Mouse (Mus musculus): ENCODE measurements around the gene Sord. TPM values are rescaled to one million over a fixed set of nuclear protein-coding genes. Genes with fewer than 3 reads are reported as not detected.

Gene Sord
- total and polyA plus RNA-seq, 2 experiments from 2014 or later: 19.7 to 21.2 TPM

GRCm38 (mm10) chr2:122297271-122298095 lies 62.9 kb downstream of the Sord start:
- H3K27me3 ChIP-seq (ENCODE audit: insufficient read depth, low read length): peaks cover 51% of the 10 kb centered on the region
- H3K9ac ChIP-seq: no peak overlapping the region
- no peak for TF ChIP-seq CTCF (IDR thresholded peaks at IDR 0.05; ENCODE audit: low read depth)
- peak overlapping the region; percentile 23 for H3K4me2 ChIP-seq (ENCODE audit: low read depth)
- H3K9me3 ChIP-seq (ENCODE audit: low read length): no peaks in the 10 kb centered on the region
- WGBS: 3% methylated on average over 35 of the region's 35 CpGs
- H3K27ac ChIP-seq (ENCODE audit: low read depth, low read length): no peak overlapping the region
- DNase-seq (no peak), ATAC-seq (no peak)
- peaks cover 19% of the 10 kb centered on the region for H3K4me1 ChIP-seq (ENCODE audit: insufficient read depth)
- no peak overlapping the region for H3K4me3 ChIP-seq (ENCODE audit: low read depth, low read length)
- no peaks in the 10 kb centered on the region for H3K36me3 ChIP-seq (ENCODE audit: insufficient read depth)

GRCm38 (mm10) chr2:122298096-122298499 lies 63.5 kb downstream of the Sord start, which contains the start of gene Duox2:
Gene Duox2 (minus strand): TSS chr2:122298449.
- 1% methylated on average over 13 of the region's 13 CpGs for WGBS
- no peak for TF ChIP-seq CTCF (IDR thresholded peaks at IDR 0.05; ENCODE audit: low read depth)
- H3K27me3 ChIP-seq (ENCODE audit: insufficient read depth, low read length): peaks cover 51% of the 10 kb centered on the region
- peak within 1 kb of the TSS; percentile 36 for H3K4me2 ChIP-seq (ENCODE audit: low read depth)
- DNase-seq (no peak), ATAC-seq (no peak)
- H3K4me1 ChIP-seq (ENCODE audit: insufficient read depth): peaks cover 19% of the 10 kb centered on the region
- no peak within 1 kb of the TSS for H3K9ac ChIP-seq
- no peaks in the 10 kb centered on the region for H3K36me3 ChIP-seq (ENCODE audit: insufficient read depth)
- no peak within 1 kb of the TSS for H3K27ac ChIP-seq (ENCODE audit: low read depth, low read length)
- H3K9me3 ChIP-seq (ENCODE audit: low read length): no peaks in the 10 kb centered on the region
- peak within 1 kb of the TSS; percentile 27 for H3K4me3 ChIP-seq (ENCODE audit: low read depth, low read length)

GRCm38 (mm10) chr2:122298596-122299490 lies 64.3 kb downstream of the Sord start, which contains the start of gene Duoxa2:
Gene Duoxa2 (plus strand): TSS chr2:122298900.
- peaks cover 19% of the 10 kb centered on the region for H3K4me1 ChIP-seq (ENCODE audit: insufficient read depth)
- H3K4me3 ChIP-seq (ENCODE audit: low read depth, low read length): peak within 1 kb of the TSS; percentile 27
- no peaks in the 10 kb centered on the region for H3K36me3 ChIP-seq (ENCODE audit: insufficient read depth)
- WGBS: 3% methylated on average over 43 of the region's 43 CpGs
- H3K27me3 ChIP-seq (ENCODE audit: insufficient read depth, low read length): peaks cover 51% of the 10 kb centered on the region
- H3K9ac ChIP-seq: no peak within 1 kb of the TSS
- TF ChIP-seq CTCF (IDR thresholded peaks at IDR 0.05; ENCODE audit: low read depth): no peak
- DNase-seq (no peak), ATAC-seq (no peak)
- H3K4me2 ChIP-seq (ENCODE audit: low read depth): peak within 1 kb of the TSS; percentile 36
- H3K9me3 ChIP-seq (ENCODE audit: low read length): no peaks in the 10 kb centered on the region
- no peak within 1 kb of the TSS for H3K27ac ChIP-seq (ENCODE audit: low read depth, low read length)

- H3K36me3 ChIP-seq (ENCODE audit: insufficient read depth): no peaks in the 10 kb centered on the region
- H3K9me3 ChIP-seq (ENCODE audit: low read length): no peaks in the 10 kb centered on the region
- ATAC-seq (no peak), DNase-seq (no peak)
- H3K4me3 ChIP-seq (ENCODE audit: low read depth, low read length): no peak overlapping the region
- H3K9ac ChIP-seq: no peak overlapping the region
- no peak overlapping the region for H3K27ac ChIP-seq (ENCODE audit: low read depth, low read length)
- WGBS: 10% methylated on average over 14 of the region's 14 CpGs
- no peak for TF ChIP-seq CTCF (IDR thresholded peaks at IDR 0.05; ENCODE audit: low read depth)
- H3K4me1 ChIP-seq (ENCODE audit: insufficient read depth): peaks cover 19% of the 10 kb centered on the region
- peaks cover 42% of the 10 kb centered on the region for H3K27me3 ChIP-seq (ENCODE audit: insufficient read depth, low read length)
- peak overlapping the region; percentile 92; the same call in 1 of the 2 replicates for H3K4me2 ChIP-seq (ENCODE audit: low read depth)
These were observed 65.5 kb downstream of the Sord start for GRCm38 (mm10) chr2:122299911-122300655.

- no peak for TF ChIP-seq CTCF (IDR thresholded peaks at IDR 0.05; ENCODE audit: low read depth)
- no peak overlapping the region for H3K27ac ChIP-seq (ENCODE audit: low read depth, low read length)
- DNase-seq (no peak), ATAC-seq (no peak)
- H3K9me3 ChIP-seq (ENCODE audit: low read length): no peaks in the 10 kb centered on the region
- peaks cover 19% of the 10 kb centered on the region for H3K4me1 ChIP-seq (ENCODE audit: insufficient read depth)
- peaks cover 42% of the 10 kb centered on the region for H3K27me3 ChIP-seq (ENCODE audit: insufficient read depth, low read length)
- H3K36me3 ChIP-seq (ENCODE audit: insufficient read depth): no peaks in the 10 kb centered on the region
- H3K9ac ChIP-seq: no peak overlapping the region
- H3K4me2 ChIP-seq (ENCODE audit: low read depth): peak overlapping the region; percentile 92
- 3% methylated on average over 14 of the region's 14 CpGs for WGBS
- H3K4me3 ChIP-seq (ENCODE audit: low read depth, low read length): peak overlapping the region; percentile 47; the same call in 1 of the 2 replicates
These were observed 66.1 kb downstream of the Sord start for GRCm38 (mm10) chr2:122300656-122301020.

- peak overlapping the region; percentile 47 for H3K4me3 ChIP-seq (ENCODE audit: low read depth, low read length)
- ATAC-seq: peak; percentile 53
- no peaks in the 10 kb centered on the region for H3K36me3 ChIP-seq (ENCODE audit: insufficient read depth)
- peak overlapping the region; percentile 92 for H3K4me2 ChIP-seq (ENCODE audit: low read depth)
- H3K9me3 ChIP-seq (ENCODE audit: low read length): no peaks in the 10 kb centered on the region
- under 1% methylated on average over 48 of the region's 48 CpGs for WGBS
- no peak for TF ChIP-seq CTCF (IDR thresholded peaks at IDR 0.05; ENCODE audit: low read depth)
- peak overlapping the region; percentile 49 for H3K9ac ChIP-seq
- peaks cover 19% of the 10 kb centered on the region for H3K4me1 ChIP-seq (ENCODE audit: insufficient read depth)
- no peak overlapping the region for H3K27ac ChIP-seq (ENCODE audit: low read depth, low read length)
- peak; percentile 72 for DNase-seq
- peaks cover 42% of the 10 kb centered on the region for H3K27me3 ChIP-seq (ENCODE audit: insufficient read depth, low read length)
These were observed 66.8 kb downstream of the Sord start for GRCm38 (mm10) chr2:122301081-122301920.

All from forebrain, postnatal 0 days (tissue).